Mouse (Mus musculus) spleen, postnatal 14 days (tissue): ENCODE data around the gene Kifc5b.

Experiments
- DNase-seq, 2 experiments: peaks; one replicate each; pipeline ENCODE4 v3.0.0; 2021 to 2022; ENCODE audit warnings: low spot score in 2 of 2

Kifc5b gene

GRCm38 (mm10) chr17:26947231-26948100, 30.6 kb downstream of the Kifc5b start:
- DNase-seq: no peak

- DNase-seq: no peak
Observed at GRCm38 (mm10) chr17:26948316-26949050, 31.6 kb downstream of the Kifc5b start.

- DNase-seq: no peak
Observed at GRCm38 (mm10) chr17:26949051-26949577, 32.2 kb downstream of the Kifc5b start.

GRCm38 (mm10) chr17:26949866-26950265, 33.0 kb downstream of the Kifc5b start:
- no peak for DNase-seq

GRCm38 (mm10) chr17:26950560-26951288, 33.8 kb downstream of the Kifc5b start:
- DNase-seq: no peak

GRCm38 (mm10) chr17:26951406-26951805, 34.5 kb downstream of the Kifc5b start:
- peak; percentile 50 to 77 for DNase-seq

GRCm38 (mm10) chr17:26951952-26952877, 35.3 kb downstream of the Kifc5b start:
- DNase-seq: no peak

- DNase-seq: no peak
Observed at GRCm38 (mm10) chr17:26953201-26953600, 36.3 kb downstream of the Kifc5b start.

GRCm38 (mm10) chr17:26953726-26954125, 36.8 kb downstream of the Kifc5b start:
- DNase-seq: no peak

- DNase-seq: no peak
Observed at GRCm38 (mm10) chr17:26956309-26956708, 39.4 kb downstream of the Kifc5b start.

GRCm38 (mm10) chr17:26956895-26957294, 40.0 kb downstream of the Kifc5b start:
- no peak for DNase-seq

- no peak for DNase-seq
Observed at GRCm38 (mm10) chr17:26957872-26958271, 41.0 kb downstream of the Kifc5b start.

- no peak for DNase-seq
Observed at GRCm38 (mm10) chr17:26958880-26959279, 42.0 kb downstream of the Kifc5b start.

GRCm38 (mm10) chr17:26959815-26960214, 42.9 kb downstream of the Kifc5b start:
- DNase-seq: no peak

- DNase-seq: no peak
Observed at GRCm38 (mm10) chr17:26961572-26962240, 44.8 kb downstream of the Kifc5b start.

- no peak for DNase-seq
Observed at GRCm38 (mm10) chr17:26966993-26967392, 50.1 kb downstream of the Kifc5b start.

GRCm38 (mm10) chr17:26967477-26967876, 50.6 kb downstream of the Kifc5b start:
- DNase-seq: no peak

- DNase-seq: no peak
Observed at GRCm38 (mm10) chr17:26968200-26968611, 51.3 kb downstream of the Kifc5b start.

GRCm38 (mm10) chr17:26969257-26969656, 52.4 kb downstream of the Kifc5b start:
- DNase-seq: no peak

- DNase-seq: no peak
Observed at GRCm38 (mm10) chr17:26970221-26970620, 53.3 kb downstream of the Kifc5b start.
